In genomic region chr6:78512833-78513232, GRCm38 (mm10) we compare ENCODE assay signal across 10 mouse cellular contexts. TPM values are rescaled to one million over a fixed set of nuclear protein-coding genes. Genes with fewer than 3 reads are reported as not detected.
DNase-seq lines count a peak whose midpoint lies in the region; ATAC-seq and TF ChIP-seq lines count a peak whose summit lies in the region.
"Had no signal": no experiment of that assay in that cellular context is flagged by ENCODE, and none has a peak within 500 bp of the region (broad histone marks: within the 10 kb centered on the region; RNA-seq: fewer than 3 reads in every experiment).

No protein-coding gene starts in this region.

- H3K4me3 ChIP-seq in forebrain, embryonic 11.5 days (ENCODE audit: low read depth, low read length), result no peak overlapping the region
- H3K4me3 ChIP-seq in kidney, embryonic 14.5 days (ENCODE audit: low read length), result no peak overlapping the region
- no peak overlapping the region for H3K4me3 ChIP-seq in limb, embryonic 14.5 days (replicated peaks; ENCODE audit: low read length)

- peak; percentile 4 to 9 for DNase-seq in heart, adult 18-20 months
- DNase-seq in heart, adult 9 months (ENCODE audit: low spot score in 2 of 2), result no peak
- DNase-seq in adrenal gland, postnatal 10 days, result peak; percentile 60
- DNase-seq in forebrain, embryonic 11.5 days (ENCODE audit: low spot score), result peak; percentile 72
- DNase-seq in limb, embryonic 14.5 days (ENCODE audit: low spot score), result peak; percentile 29
- DNase-seq in retina, adult 2 months (ENCODE audit: low read depth, low spot score), result peak; percentile 20

- no peak for TF ChIP-seq POLR2A in limb, embryonic 14.5 days (IDR thresholded peaks at IDR 0.05; ENCODE audit: borderline replicate concordance, extremely low read depth, insufficient read depth, insufficient read length)

- no peak overlapping the region for H3K27ac ChIP-seq in forebrain, embryonic 11.5 days (ENCODE audit: low read depth, low read length)
- no peak overlapping the region for H3K27ac ChIP-seq in kidney, embryonic 14.5 days (ENCODE audit: low read depth, low read length)
- H3K27ac ChIP-seq in limb, embryonic 14.5 days (replicated peaks; ENCODE audit: low read depth, low read length), result no peak overlapping the region

- no peaks in the 10 kb centered on the region for H3K27me3 ChIP-seq in forebrain, embryonic 11.5 days (ENCODE audit: control insufficient read depth, insufficient read depth, low read length)
- H3K27me3 ChIP-seq in kidney, embryonic 14.5 days (ENCODE audit: control insufficient read depth, insufficient read depth, low read length), result no peaks in the 10 kb centered on the region
- H3K27me3 ChIP-seq in limb, embryonic 14.5 days (ENCODE audit: control insufficient read depth, insufficient read depth, low read length), result no peaks in the 10 kb centered on the region
- H3K27me3 ChIP-seq: CH12.LX had no signal

- 12% methylated on average over 3 of the region's 3 CpGs for WGBS in forebrain, embryonic 11.5 days
- 0% methylated on average over 3 of the region's 3 CpGs for WGBS in kidney, embryonic 14.5 days
- 4% methylated on average over 3 of the region's 3 CpGs for WGBS in limb, embryonic 14.5 days

- peak; percentile 86 for ATAC-seq in forebrain, embryonic 11.5 days (replicated peaks; ENCODE audit: low FRiP score)
- ATAC-seq in kidney, embryonic 14.5 days (ENCODE audit: low FRiP score, low TSS enrichment), result peak; percentile 83; the same call in 1 of the 2 replicates
- ATAC-seq in limb, embryonic 14.5 days (ENCODE audit: low FRiP score, low read depth), result peak; percentile 47
- ATAC-seq in megakaryocyte, adult 5-6 weeks (ENCODE audit: poor library complexity, severe bottlenecking), result no peak

- H3K4me2 ChIP-seq in forebrain, embryonic 11.5 days (ENCODE audit: low read depth, low read length, severe bottlenecking), result no peak overlapping the region
- H3K4me2 ChIP-seq in kidney, embryonic 14.5 days (replicated peaks; ENCODE audit: low read depth, low read length), result no peak overlapping the region
- H3K4me2 ChIP-seq in limb, embryonic 14.5 days (replicated peaks; ENCODE audit: low read depth, low read length, severe bottlenecking), result no peak overlapping the region

- no peaks in the 10 kb centered on the region for H3K4me1 ChIP-seq in forebrain, embryonic 11.5 days (replicated peaks; ENCODE audit: control insufficient read depth, insufficient read depth, low read length)
- H3K4me1 ChIP-seq in kidney, embryonic 14.5 days (ENCODE audit: control insufficient read depth, insufficient read depth, low read length), result no peaks in the 10 kb centered on the region
- no peaks in the 10 kb centered on the region for H3K4me1 ChIP-seq in limb, embryonic 14.5 days (ENCODE audit: control insufficient read depth, insufficient read depth, low read length)

- no peak overlapping the region for H3K9ac ChIP-seq in forebrain, embryonic 11.5 days (ENCODE audit: low read length)
- no peak overlapping the region for H3K9ac ChIP-seq in kidney, embryonic 14.5 days (ENCODE audit: low read depth, low read length)
- H3K9ac ChIP-seq in limb, embryonic 14.5 days (ENCODE audit: low read depth, low read length, severe bottlenecking), result no peak overlapping the region

- no peaks in the 10 kb centered on the region for H3K9me3 ChIP-seq in forebrain, embryonic 11.5 days (ENCODE audit: control insufficient read depth, low read length)
- H3K9me3 ChIP-seq in kidney, embryonic 14.5 days (ENCODE audit: control insufficient read depth, low read length), result no peaks in the 10 kb centered on the region
- H3K9me3 ChIP-seq in limb, embryonic 14.5 days (ENCODE audit: control insufficient read depth, low read length), result no peaks in the 10 kb centered on the region

- no peaks in the 10 kb centered on the region for H3K36me3 ChIP-seq in forebrain, embryonic 11.5 days (ENCODE audit: control insufficient read depth, insufficient read depth, low read length)
- H3K36me3 ChIP-seq in kidney, embryonic 14.5 days (ENCODE audit: control insufficient read depth, insufficient read depth, low read length), result no peaks in the 10 kb centered on the region
- H3K36me3 ChIP-seq in limb, embryonic 14.5 days (ENCODE audit: control insufficient read depth, insufficient read depth, low read length), result no peaks in the 10 kb centered on the region

RNA-seq across cellular contexts. Expression of gene Reg3g, which starts 44.2 kb away (rescaled TPM):
- total RNA-seq in heart, adult 18-20 months (2021), result 10 to 100 TPM in 1 of 2 experiments, not detected in 1; 51.3 TPM
- not detected for total RNA-seq in adrenal gland, postnatal 10 days (2021)
- polyA plus RNA-seq in forebrain, embryonic 11.5 days (2014; fragmentation: Nextera tagmentation; extraction: Ambion mirVana), result not detected in 2 replicates
- polyA plus RNA-seq in kidney, embryonic 14.5 days (2014; fragmentation: Nextera tagmentation; extraction: Ambion mirVana), result not detected in 2 replicates
- 1.1 TPM in 1 of 2 replicates, not detected in the other for polyA plus RNA-seq in limb, embryonic 14.5 days (2012; rRNA removed)
- polyA plus RNA-seq in limb, embryonic 14.5 days (2014; fragmentation: Nextera tagmentation; extraction: Ambion mirVana), result not detected in 2 replicates
- not detected in 2 replicates for total RNA-seq in megakaryocyte, adult 5-6 weeks (2015)
- total RNA-seq in megakaryocyte, adult 5-6 weeks (2017), result not detected in 2 replicates
- total RNA-seq: CH12.LX had no signal
- polyA plus RNA-seq: heart, embryonic 14.5 days had no signal

Comparison
In these comparisons a context has a peak if more than half of its experiments do, and no peak if none do; other contexts are left out.
1. DNase-seq: peak in heart, adult 18-20 months (2 of 2), adrenal gland, postnatal 10 days (single experiment), forebrain, embryonic 11.5 days (single experiment), limb, embryonic 14.5 days (single experiment) and retina, adult 2 months (single experiment); none in heart, adult 9 months (0 of 2).